Mouse (Mus musculus) thymus, postnatal 4 days (tissue): ENCODE measurements around the gene Tnfrsf12a.

Source experiments
- DNase-seq: peaks from one replicate; pipeline ENCODE4 v3.0.0; 2021

Gene Tnfrsf12a

DNA sequence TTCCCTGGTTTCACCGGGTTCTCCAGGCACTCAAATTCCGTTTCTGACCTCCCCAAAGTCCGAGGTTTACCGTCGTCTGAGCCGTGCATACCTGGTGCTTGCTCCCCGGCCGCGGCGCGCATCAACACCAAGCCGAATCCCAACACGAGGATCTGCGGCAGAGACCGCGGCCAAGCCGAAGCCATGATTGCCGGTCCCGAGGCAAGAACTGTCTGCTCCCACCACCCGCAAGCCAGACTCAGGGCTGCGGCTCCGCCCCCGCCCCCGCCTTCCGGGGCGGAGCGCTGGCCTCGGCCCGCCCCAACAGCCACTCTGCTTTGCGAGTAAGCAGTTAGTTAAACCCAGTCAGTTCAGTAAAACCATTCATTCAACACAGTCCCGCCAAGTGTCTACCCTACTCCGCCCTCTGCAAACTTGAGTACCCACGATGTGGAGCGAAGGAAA is at the start of gene Tnfrsf12a:
Gene Tnfrsf12a, minus strand, starts transcription at position 233 of the 444 bp plus-strand sequence.
- peak; percentile 90 for DNase-seq

DNA sequence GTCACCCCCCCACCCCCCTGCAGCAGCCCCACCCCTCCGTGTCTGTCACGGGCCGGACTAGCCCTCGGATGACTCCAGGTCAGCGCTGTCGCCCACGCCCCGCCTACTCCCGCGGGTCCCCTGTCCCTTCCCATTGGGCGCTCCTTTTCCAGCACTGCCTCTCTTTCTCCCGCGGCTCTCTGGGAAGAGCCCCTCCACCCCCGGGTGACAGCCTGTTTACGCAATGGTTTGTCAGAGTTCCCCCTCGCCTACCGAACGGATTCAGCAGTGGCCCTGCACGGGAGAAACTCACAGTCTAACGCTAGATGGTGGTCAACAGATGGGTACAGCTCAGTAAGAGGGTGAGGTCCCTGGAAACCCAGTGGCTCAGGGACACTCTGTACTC is 49.5 kb upstream of the Tnfrsf12a start:
- DNase-seq = no peak

DNA sequence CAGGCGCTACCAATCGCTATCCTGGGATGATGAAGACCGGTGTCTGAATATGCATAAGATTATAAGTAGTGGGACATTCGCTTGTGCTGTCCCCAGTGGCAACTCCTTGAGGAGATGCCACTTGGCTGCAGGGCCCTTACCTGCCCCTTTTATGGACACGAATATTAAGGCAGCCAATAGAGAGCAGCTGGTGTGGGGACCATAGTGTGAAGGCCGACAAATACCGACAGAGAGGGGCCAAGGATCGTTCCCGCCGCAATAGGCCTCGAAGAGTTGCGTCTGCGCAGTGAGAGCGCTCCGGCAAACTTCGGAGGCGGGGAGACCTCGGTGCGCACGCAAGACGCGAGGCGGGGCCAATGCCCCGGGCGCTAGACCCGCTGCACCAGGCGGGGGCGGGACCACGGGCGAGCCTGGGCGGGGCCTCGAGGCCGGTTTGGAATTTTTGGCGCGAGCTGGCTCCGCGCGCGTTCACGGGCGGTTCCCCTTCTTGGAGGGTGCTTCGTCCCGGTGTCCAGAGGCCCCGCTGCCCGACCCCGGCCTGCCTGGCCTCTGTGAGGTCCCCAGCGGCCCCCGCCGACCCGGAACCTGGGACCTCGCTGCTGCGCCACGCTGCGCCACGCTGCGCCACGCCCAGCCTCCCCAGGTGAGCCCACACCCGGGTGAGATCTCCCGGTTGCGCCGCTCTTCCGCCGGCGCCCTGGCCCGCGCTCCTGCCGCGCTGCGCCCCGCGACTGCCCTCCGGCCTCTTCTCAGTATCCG is 48.9 kb upstream of the Tnfrsf12a start, which contains the start of gene Pkmyt1:
Gene Pkmyt1, plus strand, starts transcription at position 338 of the 759 bp plus-strand sequence.
- peak; percentile 98 for DNase-seq

DNA sequence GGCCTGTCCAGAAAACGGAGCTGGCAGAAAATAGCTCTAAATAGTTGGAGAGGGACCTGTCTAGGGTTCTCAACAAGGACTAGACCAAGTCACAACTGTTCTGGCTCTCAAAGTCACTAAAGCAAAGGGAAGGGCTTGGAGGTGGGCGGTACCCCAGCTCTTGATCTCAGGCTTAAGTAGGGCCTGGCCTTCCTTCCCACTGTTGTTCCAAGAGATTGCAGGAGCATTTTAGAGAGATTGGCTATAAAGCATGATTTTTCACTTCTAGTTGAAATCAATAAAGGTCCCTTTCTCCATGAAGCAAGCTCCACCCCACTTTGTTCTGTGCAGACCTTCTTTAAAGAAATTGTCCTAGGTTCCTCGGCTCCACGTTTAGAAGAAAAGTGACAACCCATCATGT is 48.2 kb upstream of the Tnfrsf12a start:
- DNase-seq = no peak

DNA sequence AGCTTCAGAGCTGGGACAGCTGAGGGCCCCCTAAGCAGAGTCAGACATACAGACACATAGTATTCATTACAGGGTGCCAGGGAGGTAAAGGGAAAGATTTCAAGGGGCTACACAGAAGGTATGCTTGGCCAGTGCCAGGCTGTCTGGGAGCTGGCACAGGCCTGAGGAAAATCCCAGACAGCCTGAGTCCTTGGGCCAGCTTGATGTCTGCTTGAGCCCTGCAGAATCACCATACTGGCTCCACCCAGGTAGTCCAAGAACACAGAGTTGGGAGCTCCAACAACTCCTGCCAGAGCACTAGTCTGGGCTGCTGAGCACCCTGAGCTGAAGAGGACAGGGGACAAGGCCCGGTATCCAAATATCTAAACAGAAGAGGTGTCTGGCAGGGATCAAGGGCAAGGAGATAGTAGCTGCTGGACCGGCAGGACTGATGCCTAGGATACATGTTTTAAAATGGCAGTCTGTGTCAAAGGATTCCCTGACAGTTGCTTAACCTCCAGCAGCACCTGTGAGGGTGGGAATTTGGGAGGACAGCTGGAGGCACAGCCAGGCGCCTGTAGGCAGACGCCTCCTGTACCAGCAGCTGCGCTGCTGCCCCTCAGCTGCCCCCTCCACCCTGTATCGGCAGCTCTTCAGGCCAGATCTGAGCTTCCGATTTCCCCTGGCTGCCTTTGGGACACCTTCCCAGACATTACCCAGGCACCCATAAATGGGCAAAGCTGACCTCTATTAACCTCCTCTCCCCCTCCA is 45.3 kb upstream of the Tnfrsf12a start, which contains the start of gene 1520401A03Rik:
Gene 1520401A03Rik, minus strand, starts transcription at position 408 of the 750 bp plus-strand sequence.
- DNase-seq = no peak

DNA sequence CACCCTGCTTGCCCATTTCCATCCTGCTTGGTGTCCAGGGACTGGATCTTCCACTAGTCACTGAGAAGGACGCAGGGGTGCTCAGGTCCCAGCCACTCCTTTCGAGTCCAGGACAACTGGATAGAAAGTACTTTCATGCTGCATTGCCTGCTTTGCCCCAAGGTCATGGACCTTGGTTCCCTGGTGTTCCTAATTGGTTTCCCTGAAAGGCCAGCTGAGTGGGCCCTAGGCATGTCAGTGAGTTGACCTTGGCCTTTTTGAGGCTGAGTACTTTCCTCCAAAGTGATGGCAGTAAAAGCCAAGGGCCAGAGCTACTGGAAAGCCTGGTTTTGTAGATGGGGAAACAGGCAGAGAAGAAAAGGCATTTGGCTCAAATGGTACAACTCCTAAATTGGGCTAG is 44.6 kb upstream of the Tnfrsf12a start:
- no peak for DNase-seq

DNA sequence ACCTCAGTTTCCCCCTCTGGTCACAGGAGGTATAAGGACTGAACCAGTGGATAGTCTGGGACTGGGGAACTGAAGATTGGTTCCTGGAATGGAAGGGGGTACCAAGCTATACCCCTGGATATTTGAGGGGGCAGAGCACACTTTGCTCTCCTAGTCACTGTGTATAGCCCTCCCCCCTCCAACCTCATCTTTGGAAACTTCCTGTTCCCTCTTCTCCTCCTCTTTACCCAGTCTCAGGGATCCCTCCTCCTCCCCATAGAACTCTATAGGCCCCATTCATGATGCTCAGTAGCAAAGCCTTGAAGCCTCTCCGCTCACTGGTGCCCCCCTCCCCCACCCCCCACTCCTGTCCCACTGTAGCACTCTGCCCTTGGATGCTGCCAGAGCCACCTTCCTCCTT is 42.2 kb upstream of the Tnfrsf12a start:
- no peak for DNase-seq

DNA sequence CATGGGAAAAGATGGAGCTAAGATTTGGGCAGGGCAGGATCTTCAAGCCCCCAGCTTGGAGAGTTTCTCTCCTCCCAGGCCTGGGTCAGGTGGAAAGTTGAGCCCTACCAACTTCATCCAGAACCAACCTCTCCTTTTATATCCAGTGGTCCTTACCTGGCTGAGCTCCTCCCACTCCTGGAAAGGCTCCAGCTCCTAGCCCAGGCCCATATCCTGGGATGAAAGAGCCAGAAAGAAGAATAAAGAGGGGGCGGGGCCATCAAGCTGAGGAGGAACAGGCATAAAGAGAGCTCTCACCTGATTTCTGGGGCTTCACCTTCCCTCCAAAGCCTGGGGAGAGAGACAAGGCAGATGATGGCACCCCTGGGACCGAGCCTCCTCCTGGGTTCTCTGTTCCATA is 39.7 kb upstream of the Tnfrsf12a start:
- DNase-seq = no peak

DNA sequence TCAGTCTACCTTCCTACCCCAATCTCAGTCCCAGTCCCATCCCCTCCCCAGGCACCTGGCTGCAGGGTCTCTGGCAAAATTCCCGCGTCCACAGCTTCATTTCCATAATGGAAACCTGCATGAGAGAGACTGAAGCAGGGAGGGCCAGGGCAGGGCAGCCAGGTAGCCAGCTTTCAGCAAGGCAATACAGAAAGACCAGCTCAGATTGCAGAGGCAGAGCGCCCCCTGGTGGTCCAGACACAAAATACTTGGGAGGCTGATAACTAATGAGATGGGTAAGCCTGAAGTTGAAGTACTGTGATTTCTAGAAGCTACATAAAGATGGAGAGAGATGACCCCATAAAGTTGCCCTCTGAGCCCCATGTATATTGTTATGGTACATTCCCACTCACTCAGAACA is 28.9 kb upstream of the Tnfrsf12a start:
- peak; percentile 85 for DNase-seq

DNA sequence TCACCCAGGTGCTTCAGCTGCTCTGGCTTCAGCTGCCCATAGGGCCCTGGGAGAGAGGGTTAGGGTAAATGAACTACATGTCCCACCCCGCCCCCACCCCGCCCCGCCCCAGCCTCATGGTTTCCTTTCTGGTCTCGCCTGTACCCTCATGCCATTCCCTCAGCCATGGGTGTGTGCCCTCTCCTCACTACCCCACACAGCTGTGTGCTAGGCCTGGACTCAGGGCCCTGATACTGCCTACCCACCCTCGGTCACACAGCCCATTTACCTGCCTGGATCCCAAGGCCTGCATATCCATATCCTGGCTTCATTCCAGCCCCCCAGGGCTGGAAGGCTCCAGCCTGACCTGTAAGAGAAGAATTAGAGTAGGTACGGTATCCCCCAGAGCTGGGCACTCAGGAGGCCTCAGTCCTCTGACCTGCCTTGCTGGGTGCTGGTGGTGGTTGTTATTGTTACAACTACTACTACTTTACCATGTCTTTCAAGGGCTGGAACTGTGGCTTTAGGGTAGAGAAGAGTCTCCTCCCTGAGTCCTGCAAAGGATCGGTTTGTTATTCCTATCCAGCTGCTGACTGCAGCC is 28.3 kb upstream of the Tnfrsf12a start:
- DNase-seq = no peak

DNA sequence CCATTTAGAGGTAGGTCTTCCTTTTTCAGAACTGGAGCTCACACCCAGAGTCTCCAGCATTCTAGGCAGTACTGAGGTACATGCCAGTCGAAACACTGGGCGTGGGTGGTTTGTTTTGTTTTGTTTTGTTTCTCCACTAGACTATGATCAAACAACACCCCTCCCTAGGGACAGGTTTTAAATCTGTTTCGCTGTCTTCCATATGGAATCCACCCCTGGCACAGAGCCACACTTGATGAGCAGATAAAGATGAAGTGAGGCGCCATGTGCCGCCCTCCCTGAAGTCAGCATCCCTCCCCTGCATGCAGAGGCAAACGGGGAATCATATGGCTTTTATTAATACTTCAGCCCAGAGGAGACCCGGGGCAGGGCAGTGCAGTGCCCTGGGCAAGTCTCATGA is 27.5 kb upstream of the Tnfrsf12a start:
- no peak for DNase-seq

DNA sequence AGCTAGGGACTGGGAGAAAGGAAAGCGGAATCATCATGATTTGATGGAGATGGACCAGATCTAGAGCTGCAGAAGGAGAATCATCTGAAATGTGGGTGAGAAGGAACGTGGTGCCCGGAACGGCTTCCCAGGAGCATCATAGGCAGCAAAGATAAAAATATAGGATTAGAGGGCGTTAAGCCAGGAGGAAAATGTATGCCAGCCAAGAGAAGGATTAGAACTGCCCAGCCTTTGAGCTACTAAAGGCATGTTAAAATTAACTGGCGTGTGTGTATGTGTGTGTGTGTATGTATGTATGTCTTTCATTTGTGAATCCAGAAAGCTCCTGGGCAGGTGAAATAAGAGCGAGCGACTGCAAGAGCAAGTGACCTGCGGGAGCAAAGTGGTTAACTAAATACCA is 26.0 kb upstream of the Tnfrsf12a start:
- DNase-seq = no peak

DNA sequence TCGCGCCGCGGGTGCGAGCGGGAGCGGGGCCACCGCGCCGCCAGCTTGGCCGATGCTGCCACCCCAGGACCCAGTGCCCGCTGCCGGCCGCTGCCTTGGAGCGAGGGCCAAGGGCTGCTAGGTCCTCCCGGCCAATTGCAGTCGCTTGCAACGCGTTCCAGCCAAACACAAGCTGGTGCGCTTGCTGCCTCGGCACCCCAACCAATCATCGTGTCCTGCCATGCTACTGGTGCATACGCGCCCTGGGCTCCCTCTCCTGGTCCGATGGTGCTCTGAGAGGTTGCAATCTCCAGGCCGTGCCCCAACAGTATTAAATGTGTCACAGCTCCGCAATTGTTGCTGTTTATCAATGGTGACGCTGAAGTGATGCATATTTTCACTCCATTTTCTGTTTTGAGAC is 22.8 kb upstream of the Tnfrsf12a start:
- DNase-seq = peak; percentile 89

DNA sequence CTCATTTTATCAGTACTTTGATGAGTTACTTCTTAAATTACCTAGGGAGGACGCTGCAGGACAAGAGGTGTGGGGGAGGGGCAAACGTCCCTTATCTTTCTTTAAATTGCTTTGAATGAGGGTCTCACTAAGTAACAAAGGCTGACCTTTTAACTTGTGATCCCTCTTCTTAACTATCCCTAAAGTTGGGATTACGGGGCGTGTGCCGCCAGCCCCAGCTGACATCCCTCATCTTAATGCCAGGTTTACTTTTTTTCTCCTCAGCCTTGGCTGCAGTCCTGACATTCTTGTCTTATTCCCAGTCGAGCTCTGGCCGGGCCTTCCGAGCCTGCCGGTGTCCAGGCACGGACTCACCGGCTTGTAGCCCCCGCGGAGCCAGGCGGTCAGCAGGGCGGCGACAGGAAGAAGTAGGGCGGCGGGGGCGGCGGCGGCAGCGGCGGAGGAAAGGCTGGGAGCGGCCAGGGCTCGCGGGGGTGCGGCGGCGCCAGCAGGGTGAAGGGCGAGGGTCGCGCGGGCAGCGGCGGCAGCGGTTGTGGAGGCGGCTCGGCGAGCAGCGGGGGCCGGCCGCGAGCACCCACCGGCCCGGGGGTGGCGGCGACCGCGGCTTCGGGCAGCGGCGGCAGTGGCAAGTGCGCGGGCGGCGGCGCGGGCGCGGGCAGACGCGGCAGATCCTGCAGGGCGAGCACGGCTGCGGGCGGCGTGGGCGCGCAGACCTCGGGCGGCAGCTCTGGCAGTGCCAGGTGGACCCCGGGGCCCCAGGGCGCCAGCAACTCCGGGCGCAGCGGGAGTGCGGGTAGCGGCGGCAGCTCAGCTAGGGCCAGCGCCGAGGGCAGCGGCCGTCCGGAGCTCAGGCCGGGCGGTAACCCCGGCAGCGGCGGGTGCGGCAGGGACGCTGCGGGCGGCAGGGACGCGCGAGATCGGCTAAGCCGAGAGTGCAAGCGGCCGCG is 22.1 kb upstream of the Tnfrsf12a start:
- DNase-seq = peak; percentile 52

DNA sequence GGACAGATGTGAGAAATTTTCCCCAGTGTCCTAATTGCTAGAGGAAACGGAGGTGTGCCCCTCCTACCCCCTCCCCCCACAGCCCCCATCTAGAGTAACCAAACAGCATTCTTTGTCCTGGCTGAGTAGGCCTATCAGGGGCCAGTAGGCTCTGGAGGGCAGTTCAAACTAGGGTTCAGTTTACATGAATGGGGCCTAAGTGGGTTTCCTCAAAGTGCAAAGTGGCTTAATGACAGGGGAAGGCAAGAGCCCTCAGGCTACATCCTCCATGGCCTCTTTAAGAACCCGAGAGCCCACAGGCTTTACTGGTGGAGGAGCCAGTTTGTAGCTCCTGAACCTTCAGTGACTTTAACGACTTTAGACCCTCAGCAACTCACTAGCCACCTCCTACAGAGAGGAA is 18.5 kb upstream of the Tnfrsf12a start:
- no peak for DNase-seq

DNA sequence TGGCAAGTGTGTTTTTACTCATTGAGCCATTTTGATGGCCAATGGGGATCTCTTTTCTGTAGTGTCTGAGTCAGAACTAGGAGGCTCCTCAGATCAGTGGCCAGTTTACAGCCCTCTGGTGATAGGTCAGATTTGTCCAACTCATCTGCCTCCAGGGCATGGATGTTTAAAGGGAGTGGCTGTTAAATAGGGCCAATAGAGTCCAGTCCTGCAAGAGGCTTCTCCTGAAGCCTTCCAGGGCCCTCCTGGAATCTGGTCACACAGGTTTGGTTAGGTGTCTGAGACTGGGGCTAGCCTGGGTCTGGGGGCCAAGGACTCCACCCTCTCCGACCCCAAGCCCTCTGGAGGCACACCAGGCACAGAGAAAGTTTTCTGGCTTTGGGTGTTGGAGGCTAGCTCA is 17.2 kb upstream of the Tnfrsf12a start:
- DNase-seq = no peak

DNA sequence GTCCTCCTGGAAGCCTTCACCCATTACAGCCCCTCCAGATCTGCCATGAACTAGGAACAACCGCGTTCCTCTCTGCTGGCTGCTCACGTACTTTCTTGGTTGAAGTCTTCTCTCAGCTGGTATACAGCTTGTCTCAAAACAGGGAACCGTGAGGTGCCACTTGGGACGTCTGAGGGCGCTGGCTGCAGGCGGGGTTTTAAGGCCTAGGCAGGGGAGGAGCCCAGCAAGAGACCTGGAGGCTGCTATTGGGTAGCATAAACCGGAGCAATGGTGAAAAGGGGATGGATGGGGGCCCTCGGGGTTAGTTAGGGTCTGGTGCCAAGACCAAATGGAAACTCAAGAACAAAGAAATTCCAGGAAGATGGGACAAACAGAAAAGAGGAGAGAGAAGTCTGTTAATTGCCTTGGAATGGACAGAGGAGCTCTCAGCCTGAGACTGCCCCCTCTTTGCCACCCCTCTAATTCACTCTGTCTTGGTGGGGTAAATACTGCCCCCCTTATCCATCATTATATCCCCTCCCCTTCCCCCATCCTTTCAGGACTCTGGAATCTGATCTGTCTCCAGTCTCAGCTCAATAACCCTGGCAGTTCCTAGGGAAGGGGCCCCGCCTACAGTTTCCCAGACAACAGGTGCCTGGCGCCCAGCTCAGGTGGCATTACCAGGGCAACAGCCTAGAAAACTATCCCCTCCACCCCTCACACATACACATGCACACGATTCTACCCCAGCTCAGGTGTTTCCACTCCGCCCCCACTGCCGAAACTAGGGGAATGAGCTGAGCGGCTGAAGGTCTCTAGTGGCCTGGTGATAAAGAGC is 6.8 kb upstream of the Tnfrsf12a start, which contains the start of gene Cldn9:
Gene Cldn9, minus strand, starts transcription at position 171 of the 817 bp plus-strand sequence.
- DNase-seq = no peak

DNA sequence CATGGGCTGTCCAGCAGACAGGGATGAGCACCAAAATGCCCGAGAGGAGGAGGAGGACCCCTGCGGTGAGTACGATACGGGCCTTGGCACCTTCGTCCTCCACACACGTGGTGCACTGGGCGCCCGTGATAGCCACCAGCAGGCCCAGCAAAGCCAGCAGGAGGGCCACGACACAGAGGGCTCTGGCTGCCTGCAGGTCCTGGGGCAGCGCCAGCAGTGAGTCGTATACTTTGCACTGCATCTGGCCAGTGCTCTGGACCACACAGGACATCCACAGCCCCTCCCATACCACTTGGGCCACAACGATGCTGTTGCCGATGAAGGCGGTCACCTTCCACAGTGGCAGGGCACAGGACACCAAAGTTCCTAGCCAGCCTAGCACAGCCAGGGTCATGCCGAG is 6.0 kb upstream of the Tnfrsf12a start:
- DNase-seq = no peak

DNA sequence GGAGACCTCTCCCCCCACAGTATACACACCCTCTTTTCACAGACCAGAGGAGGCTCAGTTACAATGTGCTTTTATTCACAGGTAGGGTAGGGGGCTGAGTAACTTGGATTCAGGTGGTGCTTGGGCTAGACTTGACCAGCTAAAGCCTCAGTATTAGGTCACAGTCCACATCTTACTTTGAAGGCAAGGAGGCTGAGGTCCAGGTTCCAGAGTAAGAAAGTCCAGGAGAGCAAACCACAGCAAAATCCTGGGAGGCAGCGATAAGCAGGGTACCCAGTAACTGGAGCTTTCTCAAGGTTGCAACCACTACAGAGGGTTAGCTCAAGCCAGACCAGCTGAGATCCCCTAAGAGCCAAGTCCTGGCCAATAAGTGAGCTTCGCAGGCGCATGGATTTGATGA is 5.3 kb upstream of the Tnfrsf12a start:
- DNase-seq = no peak

DNA sequence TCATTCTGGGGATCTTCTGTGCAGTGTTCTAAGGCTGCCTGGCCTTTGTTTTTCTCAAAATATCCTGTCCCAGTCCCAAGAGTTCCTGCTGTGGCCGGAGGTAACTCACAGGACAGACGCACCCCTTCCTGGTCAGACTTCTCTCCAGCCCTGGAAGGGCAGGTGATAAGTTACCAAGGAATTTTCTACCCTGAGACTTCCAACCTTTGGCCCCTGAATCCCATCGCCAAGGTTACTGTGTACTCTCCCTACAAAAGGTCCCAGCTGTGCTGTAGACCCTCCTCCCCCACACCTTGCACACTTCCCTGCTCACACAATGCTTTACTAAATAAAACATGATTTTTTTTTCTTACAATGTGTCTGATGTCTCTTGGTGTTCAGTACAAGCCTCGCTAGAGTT is 4.8 kb upstream of the Tnfrsf12a start:
- DNase-seq = no peak

DNA sequence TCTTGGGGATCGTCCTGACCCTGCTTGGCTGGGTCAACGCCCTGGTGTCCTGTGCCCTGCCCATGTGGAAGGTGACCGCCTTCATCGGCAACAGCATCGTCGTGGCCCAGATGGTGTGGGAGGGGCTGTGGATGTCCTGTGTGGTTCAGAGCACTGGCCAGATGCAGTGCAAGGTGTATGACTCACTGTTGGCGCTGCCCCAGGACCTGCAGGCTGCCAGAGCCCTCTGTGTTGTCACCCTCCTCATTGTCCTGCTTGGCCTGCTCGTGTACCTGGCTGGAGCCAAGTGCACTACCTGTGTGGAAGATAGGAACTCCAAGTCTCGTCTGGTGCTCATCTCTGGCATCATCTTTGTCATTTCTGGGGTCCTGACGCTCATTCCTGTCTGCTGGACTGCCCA is 3.8 kb upstream of the Tnfrsf12a start:
- DNase-seq = no peak

DNA sequence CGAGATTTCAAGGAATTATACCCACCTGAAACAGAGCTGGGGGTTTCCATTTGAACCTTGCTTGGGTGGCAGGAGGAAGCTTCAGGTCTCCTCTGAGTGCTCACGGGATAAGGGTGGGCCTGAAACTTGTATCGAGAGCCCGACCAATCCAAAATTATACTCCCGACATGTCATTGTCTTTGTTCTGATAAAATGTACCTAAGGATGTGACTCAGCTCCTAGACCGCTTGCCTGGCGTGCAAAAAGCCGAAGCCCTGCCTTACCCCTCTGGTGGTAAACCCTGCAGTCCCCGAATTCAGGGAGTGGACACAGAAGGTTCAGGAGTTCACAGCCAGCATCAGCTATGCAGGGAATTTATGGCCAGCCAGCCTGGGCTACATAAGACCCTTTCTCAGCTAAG is 3.1 kb upstream of the Tnfrsf12a start:
- DNase-seq = no peak
